Mouse (Mus musculus) adrenal gland (tissue): ENCODE measurements at regions not wholly inside any gene's neighbourhood (a gene's known extent, or its start where the extent isn't known, plus 50 kb on each side); places are given as distances from the start of the nearest gene placed in this dataset.

Experiments
- intact Hi-C: fragments of 180-260 bp; cut with DNase I; formaldehyde crosslinking; loops from one replicate; pipeline ENCODE4 v1.15.1; 2025

DNA sequence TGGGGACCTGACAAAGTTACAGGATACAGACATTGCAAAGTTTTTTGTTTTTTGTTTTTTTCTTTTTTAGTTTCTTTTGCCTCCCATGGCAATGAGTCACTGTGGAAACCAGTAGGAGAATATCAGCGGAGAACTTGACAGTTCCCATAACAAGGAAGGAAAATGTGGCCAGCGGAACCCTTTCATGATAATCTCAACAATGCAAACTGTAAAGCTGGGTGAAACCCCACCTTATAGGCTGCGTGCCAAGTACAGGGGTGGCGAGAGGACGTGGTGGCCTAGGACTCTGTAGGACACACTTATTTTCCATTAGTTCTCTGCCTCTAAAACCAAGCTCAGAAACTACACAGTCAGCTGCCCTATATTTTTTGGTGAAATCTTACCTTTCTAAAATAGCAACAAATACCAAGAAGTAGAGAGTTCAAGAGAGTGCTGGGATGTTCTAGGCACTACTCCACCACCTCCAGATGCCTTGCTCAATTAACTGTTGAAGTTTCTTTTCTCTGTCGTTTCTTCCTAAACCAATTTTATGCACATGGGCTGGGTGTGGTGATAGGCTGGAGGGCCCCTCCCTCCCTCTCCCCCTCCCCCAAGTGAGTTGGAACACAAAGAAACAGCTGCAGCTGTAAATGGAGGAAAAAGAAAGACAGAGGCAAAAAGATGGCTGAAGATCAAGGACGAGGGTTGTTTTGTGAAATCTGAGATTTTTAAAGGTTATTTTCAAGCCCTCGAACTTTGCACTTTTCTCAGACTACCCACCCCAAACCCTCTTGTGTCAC lies 201.0 kb upstream of the Kbtbd8 start:
- intact Hi-C loops: no loop called here

DNA sequence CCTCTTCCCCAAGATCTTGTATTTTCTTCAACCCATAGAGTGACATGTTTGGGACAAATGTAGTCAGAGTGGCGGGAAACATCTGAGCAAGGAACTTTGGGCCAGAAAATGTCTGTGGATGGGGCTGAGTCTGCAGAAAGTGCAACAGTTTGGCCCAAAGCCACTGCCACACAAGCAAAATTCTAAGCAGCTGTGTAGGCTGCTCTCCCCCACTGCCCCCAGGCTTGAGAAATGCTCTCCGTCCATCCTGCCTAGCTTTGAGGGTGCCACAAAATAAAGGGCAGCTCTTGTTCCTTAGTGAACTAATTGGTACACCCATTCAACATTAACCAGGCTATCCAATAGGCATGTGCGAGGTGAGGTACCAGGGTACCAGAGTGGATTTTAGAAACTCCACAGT lies 205.2 kb upstream of the Kbtbd8 start:
- intact Hi-C loops: no loop called here

DNA sequence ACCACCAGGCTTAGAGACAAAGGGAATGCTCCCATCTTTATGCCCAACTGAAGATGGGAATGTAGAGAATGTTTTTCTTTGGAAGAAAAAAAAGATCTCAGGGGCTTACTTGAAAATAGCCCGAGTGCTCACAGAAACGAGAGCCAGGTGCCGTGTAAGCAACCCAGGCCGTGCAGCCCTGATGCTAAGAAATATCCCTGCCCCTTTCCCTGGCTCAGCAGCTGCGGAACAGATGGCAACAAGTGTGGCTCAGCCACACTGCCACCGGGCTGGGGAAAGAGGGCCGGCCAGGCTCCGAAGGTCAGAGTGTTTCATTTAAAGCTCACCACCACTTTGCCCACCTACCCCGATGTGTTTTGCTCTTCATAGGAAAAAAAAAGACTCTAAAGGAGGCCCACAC lies 205.7 kb upstream of the Kbtbd8 start:
- intact Hi-C loops: no loop called here

DNA sequence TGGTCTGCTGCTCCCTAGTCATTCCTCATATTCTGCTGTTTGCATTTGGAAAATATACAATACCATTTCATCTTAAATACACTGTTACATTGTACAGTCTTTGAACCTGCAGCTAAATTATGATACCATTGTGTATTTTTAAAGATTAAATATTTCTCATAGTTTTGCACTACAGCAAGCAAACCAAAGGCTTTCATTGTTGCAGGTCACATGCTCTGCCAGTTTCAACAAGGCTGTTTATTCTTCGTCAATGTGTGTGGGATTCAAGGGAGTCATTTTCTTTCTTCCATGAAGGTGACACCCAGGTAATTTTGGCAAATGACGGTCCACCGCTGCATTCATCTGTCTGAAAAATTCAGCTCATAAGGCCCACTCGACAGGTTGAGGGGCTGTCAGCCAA lies 200.9 kb upstream of the Lrig1 start:
- intact Hi-C loops: no loop called here

DNA sequence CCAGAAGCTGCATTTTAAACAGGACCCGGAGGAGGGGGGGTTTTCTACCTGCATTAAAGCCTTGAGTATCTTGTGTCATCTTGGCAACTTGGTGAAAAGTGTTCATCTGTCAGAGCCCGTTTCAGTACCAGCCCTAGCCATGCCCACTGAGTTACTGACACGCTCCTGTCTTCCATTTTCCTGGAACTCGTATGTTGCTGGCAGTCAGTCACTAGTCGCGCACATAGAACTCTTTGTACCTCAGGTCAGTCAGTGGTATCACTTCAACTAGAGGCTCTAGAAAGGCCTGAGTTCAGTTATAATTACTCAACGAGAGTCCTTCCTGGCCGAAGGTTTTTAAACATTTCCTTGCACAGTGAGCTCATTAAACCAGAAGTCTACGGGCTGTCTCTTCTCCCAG lies 198.9 kb upstream of the Lrig1 start:
- intact Hi-C loops: no loop called here

DNA sequence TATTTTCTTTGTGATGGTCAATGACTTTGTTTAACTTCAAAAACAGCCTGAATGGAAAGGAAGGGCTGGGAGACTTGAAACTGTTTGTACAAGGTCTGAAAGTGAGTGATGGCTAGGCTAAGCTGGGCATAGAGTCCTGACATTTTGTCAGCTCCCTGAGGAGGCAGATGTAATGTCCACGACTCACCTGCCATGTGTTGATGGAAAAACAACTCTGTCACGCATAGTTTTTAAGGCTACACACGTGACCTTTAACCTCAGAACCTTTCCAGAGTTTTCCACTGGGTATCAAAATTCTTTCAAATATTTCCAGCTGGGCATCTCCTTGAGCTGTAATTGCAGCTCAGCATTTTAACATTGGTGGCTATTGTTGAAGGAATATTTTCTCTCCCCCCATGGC lies 190.2 kb upstream of the Lrig1 start:
- intact Hi-C loops: no loop called here

DNA sequence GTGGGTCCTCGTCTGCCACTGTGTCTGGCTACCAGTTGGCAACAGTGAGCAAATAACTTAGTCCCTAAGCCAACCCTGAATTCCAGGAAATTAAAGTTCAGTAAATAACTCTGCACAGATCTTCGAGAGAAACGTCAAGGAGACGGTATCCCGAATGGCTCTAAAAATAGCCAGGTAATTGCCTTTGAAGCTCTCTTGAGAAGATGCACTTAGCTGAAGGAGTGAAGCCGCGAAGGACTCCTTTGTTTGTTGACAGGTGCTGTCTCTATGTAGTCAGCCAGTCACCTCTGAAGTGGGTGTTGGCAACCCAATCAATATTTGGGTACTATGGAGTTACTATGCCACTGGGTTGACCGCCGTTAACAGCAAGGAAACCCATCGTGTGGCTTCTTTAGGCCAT lies 189.3 kb upstream of the Lrig1 start:
- intact Hi-C loops: no loop called here

DNA sequence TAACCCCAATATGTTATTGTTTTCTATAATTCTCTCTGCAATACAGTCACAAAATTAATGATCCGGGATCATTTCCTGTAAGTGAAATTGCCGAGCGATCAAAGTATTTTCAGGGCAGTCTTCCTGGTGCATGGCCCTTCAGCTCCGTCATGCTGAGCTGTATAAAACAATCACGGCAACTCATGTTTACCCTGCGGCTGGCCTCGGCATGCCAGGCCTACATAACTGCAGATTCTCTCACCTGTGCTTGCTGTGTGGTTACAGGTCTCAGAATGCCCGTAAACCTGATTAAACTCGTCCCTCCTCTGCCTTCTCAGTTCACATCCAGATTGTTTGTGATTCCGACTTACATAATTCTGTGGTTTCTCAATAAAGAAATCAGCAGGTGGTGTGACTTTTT lies 181.2 kb upstream of the Lrig1 start:
- intact Hi-C loops: no loop called here

DNA sequence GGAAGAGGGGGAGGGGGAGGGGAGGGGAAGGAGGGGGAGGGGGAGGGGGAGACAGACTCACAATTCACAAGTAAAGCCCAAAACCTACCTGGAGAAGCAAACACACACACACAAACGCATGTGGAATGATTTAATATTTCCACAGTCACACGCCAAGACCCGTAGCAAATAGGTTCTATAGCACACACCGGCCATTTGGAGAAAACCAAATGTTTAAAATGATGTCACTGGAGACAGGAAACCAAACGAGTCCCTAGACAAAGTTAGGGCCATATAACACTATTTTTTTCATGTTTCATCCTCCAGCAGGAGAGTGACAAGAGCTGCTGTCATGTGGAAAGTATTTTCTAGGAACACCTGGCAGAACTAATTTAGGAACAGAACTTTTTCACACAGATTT lies 175.9 kb upstream of the Lrig1 start:
- intact Hi-C loops: no loop called here

DNA sequence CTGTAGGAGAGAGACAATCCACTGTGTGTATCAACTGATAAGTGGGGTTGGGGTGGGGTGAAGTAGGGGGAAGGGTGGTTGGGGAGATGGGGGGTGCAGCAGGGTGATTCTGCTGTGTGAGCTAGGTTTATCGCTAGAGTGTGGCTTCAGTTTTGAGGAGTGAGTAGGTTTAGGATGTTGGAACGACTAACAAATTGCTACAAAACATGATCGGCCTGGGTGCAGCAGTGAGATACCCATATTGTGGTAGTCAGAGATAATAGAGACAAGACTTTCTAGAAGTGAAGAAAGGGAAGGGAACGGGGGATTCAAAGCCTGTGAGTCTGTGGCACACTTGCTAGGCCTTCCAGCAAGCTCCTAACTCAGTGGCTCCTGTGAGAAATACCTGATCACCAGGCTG lies 175.1 kb upstream of the Lrig1 start:
- intact Hi-C loops: no loop called here

DNA sequence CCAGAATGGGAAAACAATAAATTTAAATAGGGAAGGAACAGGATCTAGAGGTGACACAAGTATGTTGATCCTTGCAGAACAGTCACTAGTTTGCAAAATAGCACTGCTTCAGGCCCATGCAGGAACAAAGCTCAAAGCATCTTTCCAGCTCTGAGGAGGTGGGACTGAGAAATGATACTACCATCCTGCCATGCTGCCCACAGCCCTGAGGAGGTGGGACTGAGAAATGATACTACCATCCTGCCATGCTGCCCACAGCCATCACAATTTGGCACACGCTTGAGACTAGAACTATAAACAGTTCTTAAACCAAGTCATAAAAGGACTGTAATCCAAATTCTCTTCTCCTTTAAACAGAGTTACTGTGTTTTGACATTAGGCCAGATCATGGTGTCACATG lies 174.5 kb upstream of the Lrig1 start:
- intact Hi-C loops: no loop called here

DNA sequence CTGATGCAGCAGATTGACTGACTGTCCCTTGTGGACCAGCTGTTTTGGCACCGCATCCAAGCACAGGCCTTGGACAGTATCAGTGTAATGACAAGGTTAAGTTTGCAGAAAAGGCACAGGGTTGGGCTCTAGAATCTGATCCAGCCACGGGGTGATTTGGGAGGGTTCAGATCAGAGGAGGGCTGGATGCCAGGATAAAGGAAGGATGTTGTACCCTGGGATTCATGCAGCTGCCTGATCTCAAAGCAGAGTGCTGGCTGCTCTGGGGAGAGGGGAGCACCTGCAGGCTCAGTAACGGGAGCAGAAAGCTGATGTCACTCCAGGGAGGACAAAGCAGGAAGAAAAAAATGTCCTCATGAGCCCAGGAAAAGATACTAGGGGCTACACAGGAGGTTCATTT lies 168.0 kb upstream of the Lrig1 start:
- intact Hi-C loops: no loop called here

DNA sequence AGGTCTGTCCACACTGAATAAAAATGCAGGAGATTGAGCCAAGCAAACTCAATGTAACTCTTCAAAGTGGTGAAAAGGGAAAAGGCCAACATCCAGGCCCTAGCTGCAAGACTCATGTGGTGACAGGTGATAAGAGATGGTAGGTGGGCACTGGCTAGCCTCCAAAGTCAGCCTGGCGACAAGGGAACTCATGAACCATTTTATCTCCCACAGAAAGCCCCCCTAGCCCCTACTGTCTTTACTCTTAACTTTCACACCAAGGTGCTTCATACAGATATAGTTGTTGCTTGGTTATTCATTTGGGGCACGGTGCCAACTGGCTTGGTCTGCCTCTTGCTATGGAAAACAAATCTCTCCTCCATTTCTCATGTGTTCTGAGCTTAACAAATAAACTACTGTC lies 165.5 kb upstream of the Lrig1 start:
- intact Hi-C loops: no loop called here

DNA sequence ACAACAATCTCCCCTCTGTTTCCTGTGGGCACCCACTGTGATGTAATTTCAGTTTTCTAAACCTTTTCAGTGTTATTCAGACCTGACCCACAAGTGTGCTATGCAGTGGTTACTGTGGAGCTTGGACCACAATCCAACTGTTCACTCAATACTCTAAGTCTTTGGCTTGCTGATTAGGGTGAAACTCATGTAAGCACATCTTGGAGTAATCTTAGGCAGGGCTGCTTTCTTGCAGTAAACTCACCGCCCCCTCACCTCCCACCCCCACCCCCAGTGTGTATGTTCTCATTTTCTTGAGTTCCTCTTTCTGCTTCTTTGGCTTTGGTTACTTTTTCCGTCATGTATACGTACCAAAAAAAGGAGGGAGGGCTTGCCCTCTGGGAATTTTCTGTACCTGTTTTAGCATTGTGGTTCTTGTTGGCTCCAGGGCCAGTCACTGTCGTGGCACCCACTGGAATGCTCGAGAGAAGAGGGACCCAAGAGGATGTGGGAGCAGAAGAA lies 158.2 kb upstream of the Lrig1 start:
- intact Hi-C loops: no loop called here

DNA sequence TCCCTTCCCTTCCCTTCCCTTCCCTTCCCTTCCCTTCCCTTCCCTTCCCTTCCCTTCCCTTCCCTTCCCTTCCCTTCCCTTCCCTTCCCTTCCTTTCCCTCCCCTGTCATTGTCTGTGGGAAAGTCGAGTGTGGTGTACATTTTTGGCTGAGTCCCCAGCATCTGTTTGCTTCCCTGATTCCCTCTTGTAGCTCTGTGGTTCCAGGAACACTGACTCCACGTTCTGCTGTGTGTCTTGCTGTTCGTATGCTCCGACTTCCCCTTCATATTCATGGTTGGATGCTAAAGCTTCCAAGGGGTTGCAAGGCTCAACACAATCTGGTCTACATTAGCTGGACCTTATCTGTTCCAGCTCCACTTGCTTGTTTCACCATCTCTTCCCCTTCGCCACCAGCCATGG lies 150.2 kb upstream of the Lrig1 start:
- intact Hi-C loops: no loop called here

DNA sequence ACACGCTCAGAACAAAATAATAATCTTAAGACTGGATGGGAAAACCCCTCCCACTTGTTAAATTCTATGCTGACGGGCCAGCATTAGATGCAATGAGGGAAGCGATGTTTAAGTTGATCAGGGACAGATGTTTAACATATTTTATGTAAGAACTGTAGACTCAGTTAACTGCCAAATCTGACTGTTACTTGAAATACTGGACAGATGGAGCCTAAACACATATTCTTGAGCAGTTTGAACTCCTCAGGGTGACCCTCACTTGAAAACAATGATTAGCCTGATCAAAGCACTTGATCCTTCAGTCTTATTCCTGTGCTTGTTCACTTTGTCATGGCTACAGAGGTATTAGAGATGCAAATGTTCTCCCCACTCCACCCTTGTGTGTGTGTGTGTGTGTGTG lies 149.6 kb upstream of the Lrig1 start:
- intact Hi-C loops: no loop called here

DNA sequence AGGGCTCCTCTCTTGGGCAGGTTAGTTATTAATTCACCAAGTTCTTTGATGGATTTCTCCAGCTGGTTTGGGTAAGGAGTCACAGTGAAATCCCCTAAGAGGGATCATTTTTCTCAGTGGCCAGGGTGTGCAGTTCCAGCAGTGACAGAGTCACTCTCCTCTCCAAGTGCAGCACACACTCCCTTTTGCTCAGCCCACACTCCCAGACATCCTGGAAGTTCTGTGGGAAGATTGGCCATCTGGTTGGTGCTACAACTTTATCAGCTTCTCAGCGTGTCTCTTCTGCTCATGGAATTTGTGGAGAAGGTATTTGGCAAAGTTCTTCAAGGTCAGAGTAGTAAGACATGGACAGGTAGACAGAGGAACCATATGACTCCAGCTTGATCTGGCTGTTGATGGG lies 148.5 kb upstream of the Lrig1 start:
- intact Hi-C loops: no loop called here

DNA sequence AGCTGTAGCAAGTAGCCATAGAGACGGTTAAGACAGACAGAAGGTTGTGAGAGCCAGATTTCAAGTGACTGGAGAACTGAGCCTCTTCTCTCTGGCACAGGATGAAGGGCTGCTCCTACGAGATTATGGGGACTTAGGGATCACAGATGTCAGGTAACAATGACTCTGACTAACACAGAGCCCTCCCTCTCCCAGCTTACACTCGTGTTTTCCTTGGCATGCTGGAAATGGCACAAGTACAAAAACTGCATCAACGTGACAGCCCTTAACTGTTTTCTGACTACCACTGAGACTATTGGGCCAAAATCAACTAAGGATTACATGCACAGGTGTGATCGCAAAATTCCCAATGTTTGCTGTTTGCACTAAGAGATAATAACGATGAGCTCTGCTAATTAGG lies 145.9 kb upstream of the Lrig1 start:
- intact Hi-C loops: no loop called here

DNA sequence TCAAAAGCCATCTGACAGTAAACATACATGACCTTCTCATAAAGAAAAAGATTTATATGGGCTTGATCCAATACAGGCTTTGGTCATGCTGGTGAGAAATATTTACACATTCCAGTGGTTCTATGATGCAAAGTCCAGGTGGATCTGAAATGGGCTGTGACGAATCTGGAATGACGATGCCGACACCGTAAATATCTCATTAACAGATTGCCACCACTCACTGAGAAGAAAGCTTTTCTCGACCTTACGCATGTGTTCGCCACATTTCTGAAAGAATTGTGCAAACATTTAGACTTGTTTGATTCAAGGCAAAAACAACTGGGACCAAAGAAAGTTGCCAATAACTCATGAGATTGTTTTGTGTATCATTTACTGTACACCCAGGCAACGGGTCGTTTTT lies 142.9 kb upstream of the Lrig1 start:
- intact Hi-C loops: no loop called here

DNA sequence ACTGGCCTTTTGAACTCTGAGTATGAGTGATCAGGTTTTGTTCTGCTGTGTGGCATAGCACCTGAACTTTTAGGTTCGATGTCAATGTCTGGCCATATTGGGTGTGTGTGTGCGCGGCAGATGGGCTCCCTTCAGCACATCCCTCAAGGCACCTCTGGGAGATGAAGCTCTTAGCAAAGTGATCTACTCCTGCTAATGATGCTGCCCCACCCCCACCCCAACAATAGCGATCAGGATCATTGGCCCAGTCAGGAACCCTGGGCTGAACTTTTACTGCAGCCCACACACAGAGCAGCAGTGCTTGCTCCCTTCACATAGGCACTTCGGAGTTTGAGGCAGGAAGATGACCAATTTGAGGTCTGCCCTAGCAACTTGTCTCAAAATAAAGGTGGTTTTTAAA lies 141.9 kb upstream of the Lrig1 start:
- intact Hi-C loops: no loop called here

DNA sequence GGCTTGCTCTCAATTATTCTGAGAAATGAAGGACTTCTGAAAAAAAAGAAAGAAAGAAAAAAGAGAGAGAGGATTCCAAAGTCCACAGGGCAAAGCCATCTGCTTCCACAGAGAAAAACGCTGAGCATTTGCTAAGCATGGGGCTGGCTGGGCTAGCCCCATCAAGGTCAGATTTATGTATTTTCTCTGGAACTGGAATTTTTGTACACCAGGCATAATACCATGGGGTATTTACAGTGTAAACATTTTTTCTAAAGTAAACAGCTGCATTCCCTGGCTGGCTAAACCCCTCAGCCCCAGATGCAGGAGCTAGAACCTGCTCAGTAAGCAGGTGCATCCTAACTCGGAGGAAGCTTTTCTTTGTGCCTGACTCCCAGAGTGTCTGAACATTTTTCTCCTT lies 135.8 kb upstream of the Lrig1 start:
- intact Hi-C loops: no loop called here

DNA sequence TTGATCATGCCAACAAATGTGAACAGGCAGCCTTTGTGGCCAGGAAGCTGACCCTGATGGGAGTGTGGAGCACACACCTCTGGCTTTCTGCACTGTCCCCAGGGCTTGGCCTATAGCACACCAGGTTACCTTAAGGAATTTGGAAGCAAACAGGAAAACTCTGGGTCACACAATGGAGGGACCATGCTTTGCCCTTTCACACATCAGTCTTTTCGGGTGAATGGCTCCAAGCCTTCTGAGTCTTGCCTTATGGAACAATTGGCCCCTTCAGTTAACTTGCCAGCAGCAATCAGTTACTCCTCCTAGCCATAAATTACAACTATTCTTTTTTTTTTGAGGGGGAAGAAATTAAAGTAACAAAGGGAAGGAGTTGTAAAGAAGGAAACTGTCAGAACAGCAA lies 134.6 kb upstream of the Lrig1 start:
- intact Hi-C loops: no loop called here

DNA sequence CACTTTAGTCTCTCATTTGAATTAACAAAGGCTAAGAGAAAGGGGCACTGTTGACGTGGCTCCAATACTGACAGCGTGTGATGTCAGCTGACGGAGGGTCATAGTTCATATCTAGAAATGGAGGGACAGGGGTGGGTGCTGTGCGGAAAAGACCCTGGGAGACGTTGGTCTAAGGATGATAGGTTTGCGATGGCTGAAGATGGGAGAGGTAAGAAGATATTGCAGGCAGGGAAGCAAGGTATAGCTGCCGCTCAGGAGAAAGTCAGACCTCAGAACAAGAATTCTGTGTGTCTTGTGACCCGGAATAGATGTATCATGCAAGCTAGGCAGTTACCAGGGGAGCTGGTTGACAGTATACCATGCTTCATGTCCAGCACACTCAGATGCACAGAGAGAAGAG lies 130.8 kb upstream of the Lrig1 start:
- intact Hi-C loops: no loop called here

DNA sequence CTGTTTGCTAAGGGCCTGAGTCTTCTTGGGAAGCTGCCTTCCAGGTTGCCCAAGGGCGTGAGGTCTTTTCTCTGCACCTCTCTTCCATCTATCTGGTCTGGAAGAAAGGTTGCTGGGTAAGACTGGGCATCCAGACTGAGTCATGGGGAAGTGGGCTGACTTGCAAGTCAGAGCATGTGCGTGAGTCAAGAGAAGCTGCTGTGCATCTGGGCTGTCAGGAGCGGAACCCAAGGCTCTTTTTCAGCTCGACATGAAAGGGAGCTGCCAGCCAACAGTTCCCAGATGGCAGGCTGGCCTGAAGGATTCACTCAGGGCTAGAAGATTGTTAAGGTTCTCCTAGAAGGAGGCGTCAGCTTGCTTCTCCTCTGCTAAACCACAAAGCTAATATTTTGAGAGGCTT lies 129.3 kb upstream of the Lrig1 start:
- intact Hi-C loops: no loop called here
